Mouse (Mus musculus) liver, adult 2 months (tissue): ENCODE results near the gene Vdac1.

Source experiments
- CTCF ChIP-seq: fragments of 200-500 bp; IDR thresholded peaks from 2 replicates; pipeline ENCODE4 v1.5.1; 2011; ENCODE audit warnings: low read depth, low read length, control low read depth
- POLR2A ChIP-seq: fragments of 200-500 bp; IDR thresholded peaks from 2 replicates; pipeline ENCODE4 v1.6.1; 2011; ENCODE audit warnings: low read length, control low read depth; ENCODE audit not compliant: insufficient read depth; ENCODE audit errors: extremely low read depth

GRCm38 (mm10) chr11:52352271-52352670 is 8.4 kb upstream of the Vdac1 start:
- TF ChIP-seq CTCF = no peak
- no peak for TF ChIP-seq POLR2A
